ENCODE assay signal across 8 mouse cellular contexts in genomic region chr17:46711612-46712271, GRCm38 (mm10). TPM values are rescaled to one million over a fixed set of nuclear protein-coding genes. Genes with fewer than 3 reads are reported as not detected.
DNase-seq lines count a peak whose midpoint lies in the region; ATAC-seq and TF ChIP-seq lines count a peak whose summit lies in the region.

No protein-coding gene starts in this region.

- no peaks in the 10 kb centered on the region for H3K27me3 ChIP-seq in thymus, adult 2 months (ENCODE audit: control insufficient read depth, insufficient read depth, low read length)
- no peaks in the 10 kb centered on the region for H3K27me3 ChIP-seq in heart, embryonic 10.5 days (ENCODE audit: insufficient read depth, poor library complexity, severe bottlenecking)
- no peaks in the 10 kb centered on the region for H3K27me3 ChIP-seq in lung, embryonic 15.5 days

- peaks cover 15% of the 10 kb centered on the region for H3K4me1 ChIP-seq in thymus, adult 2 months (replicated peaks; ENCODE audit: control insufficient read depth, insufficient read depth, low read length)
- peaks cover 21% of the 10 kb centered on the region for H3K4me1 ChIP-seq in heart, embryonic 10.5 days
- peaks cover 14% of the 10 kb centered on the region for H3K4me1 ChIP-seq in lung, embryonic 15.5 days

- under 1% methylated on average over 76 of the region's 76 CpGs for WGBS in thymus, adult 2 months
- WGBS in heart, embryonic 10.5 days, result under 1% methylated on average over 75 of the region's 76 CpGs
- under 1% methylated on average over 76 of the region's 76 CpGs for WGBS in lung, embryonic 15.5 days

- H3K9me3 ChIP-seq in heart, embryonic 10.5 days, result no peaks in the 10 kb centered on the region
- H3K9me3 ChIP-seq in lung, embryonic 15.5 days, result no peaks in the 10 kb centered on the region

- peak overlapping the region; percentile 91 for H3K9ac ChIP-seq in lung, embryonic 15.5 days

- peak; percentile 18 for DNase-seq in thymus, adult 2 months
- no peak for DNase-seq in thymus, postnatal 0 days (ENCODE audit: low spot score)
- DNase-seq in cerebellum, postnatal 25 days, result peak; percentile 45 to 66
- peak; percentile 82 for DNase-seq in heart, embryonic 10.5 days (ENCODE audit: low spot score)
- peak; percentile 51 for DNase-seq in kidney, adult 9 months
- DNase-seq in right cerebral cortex, postnatal 14 days, result peak; percentile 50
- DNase-seq in embryo, embryonic 10 days (ENCODE audit: low spot score), result no peak

- H3K4me3 ChIP-seq in thymus, adult 2 months (ENCODE audit: control insufficient read depth, insufficient read depth, low read length), result peak overlapping the region; percentile 76
- peak overlapping the region; percentile 100 for H3K4me3 ChIP-seq in heart, embryonic 10.5 days
- peak overlapping the region; percentile 85 for H3K4me3 ChIP-seq in lung, embryonic 15.5 days

- H3K36me3 ChIP-seq in thymus, adult 2 months (ENCODE audit: control insufficient read depth, insufficient read depth, low read length), result peaks cover 4% of the 10 kb centered on the region; the same call in 1 of the 2 replicates
- H3K36me3 ChIP-seq in heart, embryonic 10.5 days, result peaks cover 31% of the 10 kb centered on the region
- peaks cover 32% of the 10 kb centered on the region for H3K36me3 ChIP-seq in lung, embryonic 15.5 days

- peak; percentile 62 for ATAC-seq in lung, embryonic 15.5 days (ENCODE audit: borderline replicate concordance, extremely low read depth, low FRiP score, low TSS enrichment)

- peak overlapping the region; percentile 83 for H3K4me2 ChIP-seq in lung, embryonic 15.5 days

- no peak for TF ChIP-seq POLR2A in thymus, adult 2 months (IDR thresholded peaks at IDR 0.05; ENCODE audit: control insufficient read depth, extremely low read depth, insufficient read depth, low read length, poor library complexity)

- H3K27ac ChIP-seq in thymus, adult 2 months (ENCODE audit: control insufficient read depth, insufficient read depth, low read length), result peak overlapping the region; percentile 63
- peak overlapping the region; percentile 92 for H3K27ac ChIP-seq in heart, embryonic 10.5 days
- H3K27ac ChIP-seq in lung, embryonic 15.5 days, result peak overlapping the region; percentile 65

- TF ChIP-seq CTCF in thymus, adult 2 months (IDR thresholded peaks at IDR 0.05; ENCODE audit: borderline replicate concordance, control insufficient read depth, extremely low read depth, insufficient read depth, low read length, poor library complexity), result no peak

RNA-seq across cellular contexts. Expression of gene Pex6, which starts 0.5 kb away (rescaled TPM):
- 105 and 113 TPM in 2 replicates for polyA plus RNA-seq in thymus, adult 2 months (2012; rRNA removed)
- 22.8 and 23.3 TPM in 2 replicates for polyA plus RNA-seq in thymus, postnatal 0 days (2015; fragmentation: Nextera tagmentation; extraction: Ambion mirVana)
- 14.0 and 21.9 TPM in 2 replicates for polyA plus RNA-seq in heart, embryonic 10.5 days (2016; fragmentation: Nextera tagmentation; extraction: Ambion mirVana)
- polyA plus RNA-seq in lung, embryonic 15.5 days (2015; fragmentation: Nextera tagmentation; extraction: Ambion mirVana), result 27.7 and 28.6 TPM in 2 replicates

RNA-seq across cellular contexts. Expression of gene Ppp2r5d, which starts 6.8 kb away (rescaled TPM):
- polyA plus RNA-seq in thymus, adult 2 months (2012; rRNA removed), result 113 and 117 TPM in 2 replicates
- polyA plus RNA-seq in thymus, postnatal 0 days (2015; fragmentation: Nextera tagmentation; extraction: Ambion mirVana), result 54.0 and 56.6 TPM in 2 replicates
- 76.8 and 103 TPM in 2 replicates for polyA plus RNA-seq in heart, embryonic 10.5 days (2016; fragmentation: Nextera tagmentation; extraction: Ambion mirVana)
- polyA plus RNA-seq in lung, embryonic 15.5 days (2015; fragmentation: Nextera tagmentation; extraction: Ambion mirVana), result 96.0 and 102 TPM in 2 replicates

RNA-seq across cellular contexts. Expression of gene Gnmt, which starts 17.2 kb away (rescaled TPM):
- 4.4 and 10.6 TPM in 2 replicates for polyA plus RNA-seq in thymus, adult 2 months (2012; rRNA removed)
- 2.9 and 3.0 TPM in 2 replicates for polyA plus RNA-seq in thymus, postnatal 0 days (2015; fragmentation: Nextera tagmentation; extraction: Ambion mirVana)
- polyA plus RNA-seq in heart, embryonic 10.5 days (2016; fragmentation: Nextera tagmentation; extraction: Ambion mirVana), result 0.83 and 2.3 TPM in 2 replicates
- polyA plus RNA-seq in lung, embryonic 15.5 days (2015; fragmentation: Nextera tagmentation; extraction: Ambion mirVana), result 1.3 and 1.8 TPM in 2 replicates

RNA-seq across cellular contexts. Expression of gene Klhdc3, which starts 31.0 kb away (rescaled TPM):
- 116 and 124 TPM in 2 replicates for polyA plus RNA-seq in thymus, adult 2 months (2012; rRNA removed)
- polyA plus RNA-seq in thymus, postnatal 0 days (2015; fragmentation: Nextera tagmentation; extraction: Ambion mirVana), result 77.8 and 78.6 TPM in 2 replicates
- polyA plus RNA-seq in heart, embryonic 10.5 days (2016; fragmentation: Nextera tagmentation; extraction: Ambion mirVana), result 152 and 167 TPM in 2 replicates
- 117 and 122 TPM in 2 replicates for polyA plus RNA-seq in lung, embryonic 15.5 days (2015; fragmentation: Nextera tagmentation; extraction: Ambion mirVana)

RNA-seq across cellular contexts. Expression of gene Mea1, which starts 33.1 kb away (rescaled TPM):
- 47.8 and 55.7 TPM in 2 replicates for polyA plus RNA-seq in thymus, adult 2 months (2012; rRNA removed)
- polyA plus RNA-seq in thymus, postnatal 0 days (2015; fragmentation: Nextera tagmentation; extraction: Ambion mirVana), result 106 and 109 TPM in 2 replicates
- polyA plus RNA-seq in heart, embryonic 10.5 days (2016; fragmentation: Nextera tagmentation; extraction: Ambion mirVana), result 143 and 180 TPM in 2 replicates
- polyA plus RNA-seq in lung, embryonic 15.5 days (2015; fragmentation: Nextera tagmentation; extraction: Ambion mirVana), result 128 and 134 TPM in 2 replicates

Comparison
In these comparisons a context has a peak if more than half of its experiments do, and no peak if none do; other contexts are left out.
1. DNase-seq: peak in thymus, adult 2 months (single experiment), cerebellum, postnatal 25 days (2 of 2), heart, embryonic 10.5 days (single experiment), kidney, adult 9 months (single experiment) and right cerebral cortex, postnatal 14 days (single experiment); none in thymus, postnatal 0 days (single experiment) and embryo, embryonic 10 days (single experiment).
2. Peak in every context shown above with its lines, with median percentiles within 50 percentile points of each other: H3K27ac ChIP-seq and H3K4me3 ChIP-seq.